Mouse (Mus musculus) c-Kit-positive CD71-positive TER-119-negative erythroid progenitor cells, embryonic 14.5 days (primary cell): ENCODE measurements at regions not wholly inside any gene's neighbourhood (a gene's known extent, or its start where the extent isn't known, plus 50 kb on each side); places are given as distances from the start of the nearest gene placed in this dataset.

Experiments
- DNase-seq: peaks from one replicate; pipeline ENCODE4 v3.0.0-alpha.2; 2013; ENCODE audit warnings: low read depth

DNA sequence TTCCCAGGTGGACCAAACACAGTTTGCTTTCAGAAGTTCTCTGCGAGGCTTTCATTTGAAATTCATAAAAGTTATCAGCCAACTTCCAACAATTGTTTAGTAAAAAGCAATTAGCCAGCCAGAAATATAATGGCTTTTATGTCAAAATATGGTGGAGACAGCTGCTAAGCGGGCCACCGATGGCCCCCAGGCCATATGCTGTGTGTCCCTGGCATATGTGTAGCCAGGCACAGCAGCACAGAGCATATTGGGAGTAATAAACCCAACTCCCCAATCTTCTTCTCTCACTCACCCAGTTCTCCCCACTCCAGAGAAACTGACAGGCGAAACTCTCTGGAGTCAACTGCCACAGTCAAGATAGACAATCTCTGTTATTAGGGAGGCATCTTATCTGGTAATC is 137.5 kb upstream of the Sel1l start:
- no peak for DNase-seq

DNA sequence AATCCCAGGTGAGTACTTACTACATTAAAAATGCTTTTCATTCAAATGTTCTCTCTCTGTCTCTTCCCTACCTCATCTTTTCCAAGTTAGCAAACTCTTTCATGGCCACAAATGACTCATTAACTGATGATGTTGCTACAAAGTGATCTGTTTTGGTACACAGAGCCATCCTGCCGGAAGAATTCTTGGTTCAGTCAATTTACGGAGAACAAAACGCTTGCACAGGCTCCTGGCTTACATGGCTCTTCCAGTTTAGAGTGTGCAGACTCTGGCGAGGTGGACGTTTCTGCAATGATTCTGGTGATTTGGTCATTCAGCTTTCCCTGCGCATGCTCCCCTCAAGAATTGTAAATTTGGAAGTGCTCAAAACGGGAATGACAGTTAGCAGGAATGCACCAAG is 131.4 kb upstream of the Sel1l start:
- DNase-seq = no peak

DNA sequence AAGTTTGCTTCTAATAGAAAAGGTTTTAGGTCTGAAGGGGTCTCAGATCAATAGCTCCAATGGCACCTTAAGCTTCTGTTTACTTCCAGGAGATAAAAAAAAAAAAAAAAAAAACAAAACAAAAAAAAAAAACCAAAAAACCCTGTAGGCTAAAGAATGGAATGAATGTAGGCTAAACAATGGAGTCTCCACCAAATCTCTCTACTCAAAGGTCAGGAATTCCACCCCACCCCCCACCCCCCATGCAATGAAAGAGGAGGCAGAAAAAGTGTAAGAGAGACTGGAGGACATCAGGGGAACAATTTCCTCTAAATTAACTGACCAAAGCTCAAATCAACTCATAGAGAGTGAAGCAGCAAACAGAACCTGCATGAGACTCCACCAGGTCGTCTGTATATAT is 122.1 kb upstream of the Sel1l start:
- DNase-seq = no peak

DNA sequence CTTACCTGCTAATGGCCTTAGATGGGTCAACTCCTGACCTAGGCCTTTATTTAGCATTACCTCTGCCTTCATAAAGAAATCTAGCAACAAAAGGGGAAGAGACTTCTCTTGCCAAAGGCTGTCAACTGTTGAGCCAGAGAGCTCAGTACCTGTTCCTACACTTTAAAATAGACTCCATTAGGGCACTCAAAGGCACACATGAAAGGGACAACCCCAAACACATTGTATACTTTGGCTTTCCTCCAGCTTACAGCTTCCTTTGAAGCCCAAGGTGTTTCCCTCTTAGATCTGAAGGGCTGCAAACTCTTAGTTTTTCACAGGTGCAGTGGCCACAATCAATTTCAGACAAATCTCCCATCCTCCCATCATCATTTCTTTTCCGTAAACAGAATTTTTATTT is 117.0 kb upstream of the Sel1l start:
- DNase-seq = no peak

DNA sequence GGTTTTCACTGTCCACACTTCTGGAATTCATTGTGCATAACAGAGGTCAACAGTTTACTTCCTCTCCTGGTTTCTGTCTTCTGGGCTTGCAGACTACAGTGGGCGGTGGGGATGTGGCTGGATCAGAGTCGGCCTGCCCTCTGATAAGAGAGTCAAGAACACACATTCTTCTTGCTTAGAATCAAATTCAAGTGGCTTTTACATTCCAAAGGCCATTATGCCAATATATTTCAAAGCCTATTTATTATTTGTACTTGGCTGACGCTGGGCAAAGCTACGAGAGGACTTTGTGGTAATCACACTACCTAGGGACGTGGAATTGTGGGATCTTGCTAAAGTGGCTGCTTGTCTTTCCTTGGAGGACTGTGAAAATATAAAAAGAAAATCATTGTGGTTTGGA is 114.3 kb upstream of the Sel1l start:
- DNase-seq = no peak

DNA sequence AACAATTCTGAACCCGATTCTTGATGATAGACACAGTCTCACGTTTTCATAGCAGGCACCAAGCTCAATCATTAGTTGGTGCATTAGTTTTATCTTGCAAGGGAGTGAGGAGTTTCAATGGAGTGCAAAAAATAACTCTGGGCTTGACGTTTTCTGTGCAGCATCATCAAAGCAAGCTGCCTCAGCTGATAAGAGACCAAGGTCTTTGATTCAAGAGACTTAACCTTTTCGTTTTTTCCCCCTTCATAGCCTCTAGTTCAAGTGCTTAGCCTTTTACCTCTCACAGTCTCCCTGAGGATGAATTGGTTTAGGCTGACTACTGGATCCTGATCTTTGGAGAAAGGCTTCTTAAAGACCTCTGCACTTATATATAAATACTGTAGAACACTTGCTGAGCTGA is 109.1 kb upstream of the Sel1l start:
- DNase-seq = no peak

DNA sequence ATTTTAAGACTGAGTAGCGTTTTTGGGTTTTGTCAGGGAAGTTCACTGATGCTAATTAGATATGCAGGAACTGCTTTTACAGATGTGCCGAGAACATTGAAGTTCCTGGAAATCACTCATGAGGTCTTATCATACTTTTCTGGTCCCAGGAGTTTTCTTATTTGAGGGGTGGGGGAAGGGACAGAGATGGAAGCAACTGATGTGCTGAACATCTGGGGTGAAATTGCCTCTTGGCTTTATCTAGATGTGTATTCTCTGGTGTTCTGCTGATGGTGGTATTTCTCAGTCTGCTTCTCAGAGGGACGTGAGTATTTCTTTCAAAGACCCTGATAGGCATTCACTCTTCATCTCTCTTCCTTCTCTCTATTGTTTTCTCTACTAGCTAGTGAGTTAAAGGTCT is 107.5 kb upstream of the Sel1l start:
- no peak for DNase-seq

DNA sequence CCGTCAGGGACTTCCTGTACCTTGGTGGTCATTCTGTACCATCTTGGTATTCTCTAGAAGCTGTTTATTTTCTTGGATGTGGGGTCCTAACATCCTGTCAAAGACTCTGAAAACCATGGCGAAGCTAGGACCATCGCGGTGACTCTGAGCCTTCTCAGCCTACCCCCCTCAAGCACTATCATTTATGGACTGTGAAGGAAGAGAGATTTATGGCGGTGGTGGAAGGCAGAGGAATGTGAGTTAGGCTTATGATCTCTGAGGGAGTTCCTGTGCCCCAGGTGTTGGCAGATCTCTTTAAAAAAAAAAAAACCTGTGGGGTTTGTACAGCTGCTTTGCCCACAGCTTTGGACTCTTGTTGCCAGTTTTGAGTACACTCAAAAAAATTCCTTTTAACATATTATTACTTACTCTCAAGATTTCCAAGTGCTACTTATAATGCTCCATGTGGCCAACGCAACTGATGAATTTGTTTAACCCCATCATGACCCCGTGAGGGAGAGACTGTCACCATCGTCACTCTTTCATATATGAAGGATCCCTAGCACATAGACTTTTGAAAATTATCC is 99.7 kb upstream of the Sel1l start:
- no peak for DNase-seq

DNA sequence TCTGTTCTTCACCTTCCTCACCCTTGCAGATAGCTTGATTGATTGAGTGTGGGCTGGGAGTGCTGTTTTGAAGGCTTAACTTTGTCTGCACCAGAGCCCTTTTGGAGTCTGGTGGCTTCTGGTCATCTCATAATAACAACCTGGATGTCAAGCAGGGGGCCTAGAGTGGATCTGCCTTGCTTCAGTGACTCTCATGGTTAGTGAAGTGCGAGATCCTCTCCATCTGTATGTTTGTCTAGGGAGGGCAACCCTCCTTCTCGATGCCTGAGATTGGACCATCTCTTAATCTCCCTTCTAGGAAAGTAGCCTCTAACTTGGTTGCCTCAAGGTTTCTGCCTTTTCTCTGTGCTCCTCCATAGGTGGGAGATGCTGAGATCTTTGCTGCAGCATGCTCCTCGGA is 99.0 kb upstream of the Sel1l start:
- DNase-seq = no peak

DNA sequence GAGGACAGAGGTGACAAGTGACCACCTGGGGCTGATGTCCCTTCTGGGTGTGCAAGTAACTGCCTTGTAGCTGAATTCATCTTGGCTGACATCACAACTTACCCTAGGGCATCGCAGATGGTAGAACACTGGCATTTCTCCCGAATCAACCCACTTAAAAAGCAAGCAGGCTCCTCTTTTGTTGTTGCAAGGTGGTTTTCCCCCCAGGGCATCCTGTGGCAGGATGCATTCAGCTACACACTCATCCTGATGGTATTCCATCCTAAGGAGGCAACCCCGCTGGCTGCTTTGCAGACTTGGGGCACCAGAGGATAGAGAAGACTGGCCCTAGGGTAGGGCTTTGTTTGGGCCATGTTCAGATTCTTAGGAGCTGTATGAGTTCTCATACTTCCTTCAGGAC is 97.6 kb upstream of the Sel1l start:
- no peak for DNase-seq

DNA sequence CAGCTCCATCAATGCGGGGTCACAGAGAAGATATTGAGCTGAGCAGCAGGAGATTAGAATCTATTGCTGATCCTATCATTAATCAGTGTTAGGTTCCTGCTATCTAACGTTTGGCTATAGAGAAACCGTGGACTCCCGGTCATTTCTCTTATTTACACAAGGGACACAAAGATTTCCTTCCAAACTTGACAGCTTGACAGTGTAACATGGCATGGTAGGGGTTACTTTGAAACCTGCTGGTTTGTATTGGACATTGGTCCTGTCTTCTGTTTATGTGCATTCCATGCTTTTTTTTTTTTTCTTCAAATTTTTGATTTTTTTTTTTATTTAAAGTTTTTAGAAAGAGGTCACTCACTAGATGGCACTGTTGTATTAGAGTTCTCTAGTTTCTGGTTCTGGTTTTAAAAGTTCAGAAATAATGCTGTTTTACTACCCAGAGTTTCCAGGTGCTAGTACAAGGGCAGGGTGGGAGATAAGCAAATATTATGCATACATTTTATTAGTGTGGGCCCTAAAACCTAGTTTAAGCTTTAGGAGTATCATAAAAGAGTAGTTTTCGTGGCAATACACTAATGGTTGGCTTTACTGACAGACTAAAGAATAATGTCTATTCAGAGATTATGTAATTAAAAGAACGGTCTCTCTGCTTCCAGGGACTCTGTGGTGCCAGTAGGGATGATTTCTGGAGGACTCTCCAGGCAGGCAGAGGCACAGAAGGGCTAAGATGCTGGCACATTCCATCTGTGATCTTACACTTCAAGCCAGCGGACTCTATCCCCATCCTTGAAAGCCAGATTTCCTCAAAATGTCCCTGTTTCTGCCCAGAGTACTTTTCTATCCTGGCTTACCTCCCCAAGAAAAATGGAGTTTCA is 83.8 kb upstream of the Sel1l start:
- no peak for DNase-seq

DNA sequence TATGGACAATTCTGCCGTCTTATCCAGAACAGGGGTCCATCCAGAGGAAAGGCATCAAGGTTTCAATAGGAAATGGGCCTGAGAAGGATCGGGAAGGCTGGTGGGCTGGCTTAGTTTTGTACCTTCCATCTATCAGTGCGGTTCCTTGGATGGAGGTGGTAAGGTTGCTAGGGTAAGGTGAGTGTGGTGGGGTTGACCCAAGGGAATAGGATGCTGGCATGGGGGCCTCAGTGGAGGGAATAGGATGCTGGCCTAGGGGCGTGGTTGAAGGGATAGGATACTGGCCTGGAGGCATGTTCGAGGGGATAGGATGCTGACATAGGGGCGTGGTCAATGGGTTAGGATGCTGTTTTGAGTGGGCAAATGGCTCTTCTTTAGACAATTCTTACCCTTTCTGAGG is 82.6 kb upstream of the Sel1l start:
- DNase-seq = no peak

DNA sequence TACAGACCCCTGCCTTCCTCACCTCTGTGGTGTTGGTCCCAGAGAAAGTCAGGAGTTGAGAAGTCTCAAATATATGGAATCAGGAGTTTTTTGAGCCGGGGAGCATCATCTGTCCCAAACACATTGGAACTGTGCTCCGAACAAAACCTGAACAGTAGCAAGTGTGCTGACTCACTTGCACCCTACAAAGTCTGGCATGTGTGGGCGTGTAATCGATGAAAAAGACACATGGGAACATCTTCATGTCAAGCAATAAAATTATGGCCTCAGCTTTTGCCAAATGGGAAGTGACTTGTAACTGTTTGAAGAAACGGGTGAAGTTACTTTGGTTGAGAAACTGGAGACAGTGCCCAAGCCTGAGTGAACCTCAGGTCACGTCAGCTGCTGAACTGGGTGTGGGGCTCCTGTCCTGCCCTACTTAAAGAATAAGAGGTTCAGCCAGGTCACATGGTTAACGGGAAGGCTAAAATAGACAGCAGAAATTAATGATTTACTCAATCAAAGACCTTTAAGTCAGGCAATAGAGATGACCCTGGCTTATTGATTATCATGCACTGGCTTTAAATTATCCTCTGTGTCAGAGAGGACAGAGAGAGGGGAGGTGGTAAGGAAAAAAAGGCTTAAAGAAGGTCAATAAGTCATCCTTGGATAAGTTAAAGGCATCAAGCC is 80.6 kb upstream of the Sel1l start:
- DNase-seq = no peak

DNA sequence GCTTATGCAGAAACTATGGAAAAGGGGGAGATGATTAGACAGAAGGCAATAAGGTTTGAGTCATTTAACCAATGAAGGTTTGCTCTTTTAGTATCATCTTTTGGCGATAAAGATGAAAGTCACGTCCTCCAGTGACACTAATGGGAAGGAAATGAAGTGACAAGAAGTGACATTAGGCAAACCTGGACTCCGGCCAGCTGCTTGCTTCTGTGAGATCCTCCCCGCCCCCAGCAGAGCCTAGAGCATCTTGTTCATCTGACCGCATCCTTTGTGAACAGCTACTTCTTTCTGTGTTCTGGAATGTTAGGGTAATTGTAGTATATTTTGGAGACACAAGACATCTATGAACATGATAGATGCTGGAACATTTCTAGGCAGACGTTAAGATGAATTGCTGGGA is 78.6 kb upstream of the Sel1l start:
- no peak for DNase-seq

DNA sequence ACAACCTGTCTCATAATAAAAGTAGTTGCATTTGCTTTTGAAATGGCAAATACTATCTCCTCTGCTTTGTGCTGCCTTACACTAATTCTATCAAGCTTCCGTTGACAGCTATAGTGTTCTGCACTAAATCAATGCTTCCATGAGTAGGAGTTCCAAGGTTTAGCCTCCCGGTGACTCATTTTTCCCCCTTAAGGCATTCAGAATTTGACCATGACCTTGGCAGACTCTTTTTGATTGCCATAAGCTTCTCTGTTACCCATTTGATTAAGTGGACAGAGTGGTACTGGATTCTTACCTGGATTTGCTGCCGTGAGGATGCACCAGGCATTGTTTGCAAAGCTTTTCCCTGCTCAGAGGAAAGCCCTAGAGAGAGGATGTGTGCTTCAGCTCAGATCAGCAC is 66.5 kb upstream of the Sel1l start:
- DNase-seq = no peak

DNA sequence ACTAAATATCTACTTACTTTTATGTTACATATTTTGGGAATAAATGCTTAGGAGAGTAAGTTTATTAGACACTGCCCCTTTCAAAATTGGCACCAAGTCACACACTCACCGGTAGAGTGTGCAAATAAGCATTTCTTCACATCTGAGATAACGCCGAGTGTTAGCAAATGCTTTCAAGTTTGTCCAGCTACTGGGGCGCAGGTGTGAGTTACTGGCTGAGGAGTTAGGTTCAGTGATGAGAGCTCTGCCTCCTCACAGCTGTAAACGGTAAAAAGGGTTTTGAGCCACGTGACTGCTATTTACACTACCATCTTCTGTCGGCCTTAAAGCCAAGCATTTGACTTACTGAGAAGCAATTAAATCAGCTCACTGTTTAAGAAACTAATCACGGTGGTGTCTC is 61.6 kb upstream of the Sel1l start:
- no peak for DNase-seq
